Mouse (Mus musculus) heart, adult 2 months (tissue): ENCODE data around the gene Nubp1. TPM values are rescaled to one million over a fixed set of nuclear protein-coding genes. Genes with fewer than 3 reads are reported as not detected.

Experiments
- DNase-seq, 2 experiments: peaks; one replicate each; pipeline ENCODE4 v3.0.0; 2021
- H3K27ac ChIP-seq: fragments of 200-600 bp; 2 replicates; pipeline ENCODE4 v1.8.1; 2022
- H3K27me3 ChIP-seq: fragments of 200-500 bp; 2 replicates; pipeline ENCODE4 v1.6.1; 2012; ENCODE audit warnings: mild to moderate bottlenecking, low read length, inconsistent platforms, mixed read lengths; ENCODE audit not compliant: control insufficient read depth, insufficient read depth
- H3K36me3 ChIP-seq: fragments of 200-500 bp; 2 replicates; pipeline ENCODE4 v1.6.1; 2012; ENCODE audit warnings: low read length, inconsistent platforms; ENCODE audit not compliant: control insufficient read depth, insufficient read depth
- H3K4me1 ChIP-seq: fragments of 200-500 bp; 2 replicates; pipeline ENCODE4 v1.6.1; 2011; ENCODE audit warnings: low read length; ENCODE audit not compliant: control insufficient read depth, insufficient read depth
- H3K4me3 ChIP-seq: fragments of 200-600 bp; 2 replicates; pipeline ENCODE4 v1.8.1; 2022
- H3K79me2 ChIP-seq: fragments of 200-500 bp; replicated peaks from 2 replicates; pipeline ENCODE4 v1.6.1; 2012; ENCODE audit warnings: mild to moderate bottlenecking, inconsistent platforms, low read length, moderate library complexity, mixed read lengths; ENCODE audit not compliant: control insufficient read depth, insufficient read depth
- H3K9ac ChIP-seq: fragments of 200-500 bp; 2 replicates; pipeline ENCODE4 v1.6.1; 2012; ENCODE audit warnings: low read depth, mild to moderate bottlenecking, control low read depth, inconsistent platforms, low read length, mixed read lengths
- CTCF ChIP-seq: fragments of 200-600 bp; IDR thresholded peaks from 2 replicates; pipeline ENCODE4 v1.8.1; 2022; ENCODE audit warnings: antibody characterized with exemption, mild to moderate bottlenecking, moderate library complexity
- EP300 ChIP-seq: fragments of 200-500 bp; IDR thresholded peaks from 2 replicates; pipeline ENCODE4 v1.6.1; 2011; ENCODE audit warnings: low read depth, low read length, control low read depth; ENCODE audit not compliant: insufficient read depth
- POLR2A ChIP-seq: fragments of 200-500 bp; IDR thresholded peaks from 2 replicates; pipeline ENCODE4 v1.6.1; 2011; ENCODE audit warnings: mild to moderate bottlenecking, low read depth, low read length, control low read depth; ENCODE audit not compliant: insufficient read depth
- WGBS: fragments of 180-500 bp; shearing (Covaris S2); methylation state at CpG from one replicate; pipeline ENCODE4 v1.1.7; 2018; 5-methylcytosine and 5-hydroxymethylcytosine counted together
- intact Hi-C: fragments of 180-260 bp; cut with DNase I; formaldehyde crosslinking; loops from one replicate; pipeline ENCODE4 v1.15.1; 2025
- polyA plus RNA-seq: library from polyadenylated mRNA; depleted of rRNA; stranded (reverse); fragments of >200 nt; gene quantifications from 2 replicates; pipeline ENCODE4 v1.2.3, GENCODE M21; 2012
- total RNA-seq, 2 experiments: library from RNA; stranded (reverse); gene quantifications; 2 replicates each; pipeline ENCODE4 v1.2.3; 2021

Nubp1 gene
- total and polyA plus RNA-seq, 3 experiments = 7.4 to 11.5 (median 7.9) TPM

- WGBS = 70% methylated on average over 3 of the region's 3 CpGs
- TF ChIP-seq POLR2A (no peak), EP300 (no peak), CTCF (no peak)
- Histone ChIP-seq H3K9ac (no peak overlapping the region), H3K4me1 (no peaks in the 10 kb centered on the region), H3K36me3 (no peaks in the 10 kb centered on the region), H3K27me3 (no peaks in the 10 kb centered on the region), H3K4me3 (peak overlapping the region; percentile 26; the same call in 1 of the 2 replicates), H3K27ac (no peak overlapping the region), H3K79me2 (no peaks in the 10 kb centered on the region)
- DNase-seq = no peak
- intact Hi-C loops = no loop called here
Observed at GRCm38 (mm10) chr16:10384544-10384943, 27.2 kb upstream of the Nubp1 start.

- no peaks in the 10 kb centered on the region for H3K27me3 ChIP-seq
- TF ChIP-seq EP300 = no peak
- TF ChIP-seq CTCF = no peak
- TF ChIP-seq POLR2A = no peak
- H3K36me3 ChIP-seq = no peaks in the 10 kb centered on the region
- intact Hi-C loops = no loop called here
- DNase-seq = no peak
- no peaks in the 10 kb centered on the region for H3K4me1 ChIP-seq
- no peak overlapping the region for H3K27ac ChIP-seq
- H3K4me3 ChIP-seq = no peak overlapping the region
- 87% methylated on average over 12 of the region's 12 CpGs for WGBS
- H3K79me2 ChIP-seq = no peaks in the 10 kb centered on the region
- H3K9ac ChIP-seq = no peak overlapping the region
Observed at GRCm38 (mm10) chr16:10385261-10385660, 26.5 kb upstream of the Nubp1 start.

- Histone ChIP-seq H3K27ac (no peak overlapping the region), H3K79me2 (no peaks in the 10 kb centered on the region), H3K9ac (no peak overlapping the region), H3K4me3 (no peak overlapping the region), H3K27me3 (0 out of 2 replicates have a peak, but pooled peaks cover 2% of the 10 kb centered on the region), H3K36me3 (no peaks in the 10 kb centered on the region), H3K4me1 (no peaks in the 10 kb centered on the region)
- no peak for DNase-seq
- no peak for TF ChIP-seq EP300
- TF ChIP-seq CTCF = no peak
- 88% methylated on average over 6 of the region's 6 CpGs for WGBS
- intact Hi-C loops = no loop called here
Observed at GRCm38 (mm10) chr16:10388634-10389365, 22.9 kb upstream of the Nubp1 start.

GRCm38 (mm10) chr16:10392587-10392986, 19.2 kb upstream of the Nubp1 start:
- Histone ChIP-seq H3K27me3 (0 out of 2 replicates have a peak, but pooled peaks cover 2% of the 10 kb centered on the region), H3K36me3 (no peaks in the 10 kb centered on the region), H3K4me1 (no peaks in the 10 kb centered on the region), H3K4me3 (no peak overlapping the region), H3K27ac (no peak overlapping the region), H3K9ac (no peak overlapping the region), H3K79me2 (no peaks in the 10 kb centered on the region)
- 69% methylated on average over 9 of the region's 9 CpGs for WGBS
- intact Hi-C loops = loop anchor here (2.0 to 10.0 kb wide), 2 partner anchors 112 to 308 kb away; no protein-coding TSS in a partner anchor
- TF ChIP-seq CTCF (no peak), EP300 (no peak), POLR2A (no peak)
- no peak for DNase-seq

- WGBS = 10% methylated on average over 37 of the region's 37 CpGs
- intact Hi-C loops = loop anchor here (5.0 to 10.0 kb wide), 2 partner anchors 127 to 310 kb away; no protein-coding TSS in a partner anchor
- DNase-seq = peak; percentile 40 to 45
- H3K4me3 ChIP-seq = peak within 1 kb of the TSS; percentile 26
- 0 out of 2 replicates have a peak, but pooled peaks cover 2% of the 10 kb centered on the region for H3K27me3 ChIP-seq
- H3K9ac ChIP-seq = no peak within 1 kb of the TSS
- no peaks in the 10 kb centered on the region for H3K79me2 ChIP-seq
- no peak within 1 kb of the TSS for H3K27ac ChIP-seq
- no peaks in the 10 kb centered on the region for H3K36me3 ChIP-seq
- TF ChIP-seq CTCF (peak; percentile 76), POLR2A (no peak)
- no peaks in the 10 kb centered on the region for H3K4me1 ChIP-seq
Observed at GRCm38 (mm10) chr16:10394699-10395540, 16.8 kb upstream of the Nubp1 start, which contains the start of gene Tekt5. Tekt5 (minus strand) TSS chr16:10395490.

GRCm38 (mm10) chr16:10398755-10399154, 13.0 kb upstream of the Nubp1 start:
- Histone ChIP-seq H3K4me1 (no peaks in the 10 kb centered on the region), H3K27me3 (no peaks in the 10 kb centered on the region), H3K36me3 (no peaks in the 10 kb centered on the region), H3K79me2 (no peaks in the 10 kb centered on the region), H3K9ac (no peak overlapping the region), H3K27ac (no peak overlapping the region), H3K4me3 (no peak overlapping the region)
- TF ChIP-seq EP300 = no peak
- no peak for TF ChIP-seq CTCF
- TF ChIP-seq POLR2A = no peak
- intact Hi-C loops = loop anchor here (5.0 to 10.0 kb wide), 2 partner anchors 124 to 314 kb away; no protein-coding TSS in a partner anchor
- 67% methylated on average over 5 of the region's 5 CpGs for WGBS
- DNase-seq = no peak
